In genomic region chr10:42952046-42952420, GRCm38 (mm10) we compare ENCODE assay signal across 15 mouse cellular contexts.
DNase-seq lines count a peak whose midpoint lies in the region; ATAC-seq and TF ChIP-seq lines count a peak whose summit lies in the region.
"Had no signal": no experiment of that assay in that cellular context is flagged by ENCODE, and none has a peak within 500 bp of the region (broad histone marks: within the 10 kb centered on the region; RNA-seq: fewer than 3 reads in every experiment).

No protein-coding gene starts in this region.

- no peak for ATAC-seq in kidney, embryonic 16.5 days (ENCODE audit: low FRiP score, low TSS enrichment)
- ATAC-seq in kidney, postnatal 0 days (replicated peaks; ENCODE audit: low FRiP score, low read depth): no peak
- ATAC-seq: forebrain, embryonic 15.5 days had no signal

- DNase-seq in kidney, adult 11 months: peak; percentile 43
- DNase-seq in adrenal gland, adult (ENCODE audit: inconsistent age in 2 of 2, low spot score in 1 of 2): peak; percentile 77 to 87
- peak; percentile 69 to 76 for DNase-seq in adrenal gland, postnatal 36 days
- DNase-seq in kidney, postnatal 0 days (ENCODE audit: low spot score): peak; percentile 57
- no peak for DNase-seq in right cerebral cortex, postnatal 4 days
- DNase-seq in layer of hippocampus, postnatal 14 days (ENCODE audit: low spot score in 2 of 2): no peak
- DNase-seq in liver: no peak
- DNase-seq: cerebellum, adult 18-20 months; gastrocnemius, postnatal 14 days; heart, postnatal 10 days; left cerebral cortex, postnatal 4 days; midbrain, embryonic 14.5 days had no signal

- H3K36me3 ChIP-seq in kidney, embryonic 16.5 days (ENCODE audit: insufficient read depth, low read length): no peaks in the 10 kb centered on the region
- H3K36me3 ChIP-seq in kidney, postnatal 0 days (ENCODE audit: insufficient read depth, low read length): no peaks in the 10 kb centered on the region
- H3K36me3 ChIP-seq: forebrain, embryonic 15.5 days had no signal

- no peak for TF ChIP-seq CTCF in kidney, postnatal 0 days (IDR thresholded peaks at IDR 0.05; ENCODE audit: low read depth)

- no peak overlapping the region for H3K9ac ChIP-seq in kidney, embryonic 16.5 days (replicated peaks; ENCODE audit: low read length)
- H3K9ac ChIP-seq in kidney, postnatal 0 days (ENCODE audit: low read depth, low read length): no peak overlapping the region
- H3K9ac ChIP-seq: forebrain, embryonic 15.5 days had no signal

- H3K4me3 ChIP-seq in kidney, embryonic 16.5 days (ENCODE audit: low read length): no peak overlapping the region
- no peak overlapping the region for H3K4me3 ChIP-seq in kidney, postnatal 0 days (replicated peaks; ENCODE audit: low read depth, low read length)
- H3K4me3 ChIP-seq: forebrain, embryonic 15.5 days had no signal

- H3K27ac ChIP-seq in kidney, embryonic 16.5 days (ENCODE audit: low read length): no peak overlapping the region
- H3K27ac ChIP-seq in kidney, postnatal 0 days: no peak overlapping the region
- H3K27ac ChIP-seq: forebrain, embryonic 15.5 days had no signal

- 21% methylated on average over 9 of the region's 9 CpGs for WGBS in kidney, embryonic 16.5 days
- 28% methylated on average over 9 of the region's 9 CpGs for WGBS in kidney, postnatal 0 days

- H3K4me2 ChIP-seq in kidney, embryonic 16.5 days (replicated peaks; ENCODE audit: low read depth, low read length): no peak overlapping the region
- no peak overlapping the region for H3K4me2 ChIP-seq in kidney, postnatal 0 days (ENCODE audit: low read length)
- H3K4me2 ChIP-seq: forebrain, embryonic 15.5 days had no signal

- peaks cover 24% of the 10 kb centered on the region for H3K4me1 ChIP-seq in kidney, embryonic 16.5 days (ENCODE audit: insufficient read depth, low read length)
- 0 out of 2 replicates have a peak, but pooled peaks cover 6% of the 10 kb centered on the region for H3K4me1 ChIP-seq in kidney, postnatal 0 days (replicated peaks; ENCODE audit: insufficient read depth, low read length)

- H3K27me3 ChIP-seq in kidney, embryonic 16.5 days (ENCODE audit: insufficient read depth, low read length): peaks cover 15% of the 10 kb centered on the region
- no peaks in the 10 kb centered on the region for H3K27me3 ChIP-seq in kidney, postnatal 0 days (ENCODE audit: insufficient read depth, low read length)
- H3K27me3 ChIP-seq: CH12.LX; forebrain, embryonic 15.5 days had no signal

- no peaks in the 10 kb centered on the region for H3K9me3 ChIP-seq in kidney, embryonic 16.5 days (ENCODE audit: low read length)
- no peaks in the 10 kb centered on the region for H3K9me3 ChIP-seq in kidney, postnatal 0 days (replicated peaks; ENCODE audit: low read length)

Comparison
In these comparisons a context has a peak if more than half of its experiments do, and no peak if none do; other contexts are left out.
1. DNase-seq: peak in kidney, adult 11 months (single experiment), adrenal gland, adult (2 of 2), adrenal gland, postnatal 36 days (2 of 2) and kidney, postnatal 0 days (single experiment); none in right cerebral cortex, postnatal 4 days (single experiment), layer of hippocampus, postnatal 14 days (0 of 2) and liver (single experiment).